In the genomic region with DNA sequence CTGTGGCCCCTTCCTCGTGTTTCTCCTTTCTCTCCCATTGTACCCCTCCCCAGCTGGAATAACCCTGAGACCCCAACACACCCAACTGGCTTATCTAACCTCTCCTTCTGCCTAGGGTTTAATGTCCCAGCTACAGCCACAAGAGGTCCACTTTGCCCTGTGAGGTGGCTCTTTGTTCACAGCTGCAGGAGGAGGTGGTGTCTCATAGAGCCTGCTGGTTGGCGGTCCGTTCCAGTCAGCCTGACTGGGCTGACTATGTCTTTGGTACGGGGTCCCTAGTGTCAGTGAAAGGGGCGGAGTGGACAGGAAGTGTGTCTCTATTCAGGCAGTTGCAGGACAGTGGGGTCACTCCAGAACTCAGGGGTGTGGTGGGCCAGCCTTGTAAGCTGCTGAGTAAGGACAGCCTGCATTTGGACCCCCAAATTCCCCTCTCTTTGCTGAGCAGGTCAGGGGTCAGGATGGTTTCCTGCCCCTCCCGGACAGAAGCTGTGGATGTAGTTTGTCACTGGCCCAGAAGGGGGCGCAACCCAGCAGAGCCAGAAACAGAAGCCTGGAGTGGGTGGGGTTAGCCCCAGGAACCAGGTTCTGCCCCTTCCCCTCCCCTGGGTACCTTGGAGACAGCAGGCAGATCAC, we compare ENCODE assay signal across 8 mouse cellular contexts.
DNase-seq lines count a peak whose midpoint lies in the region; ATAC-seq lines count a peak whose summit lies in the region.

No protein-coding gene starts in this region.

- H3K4me1 ChIP-seq in hindbrain, embryonic 13.5 days (replicated peaks): peaks cover 61% of the 10 kb centered on the region
- H3K4me1 ChIP-seq in hindbrain, embryonic 14.5 days (replicated peaks; ENCODE audit: control insufficient read depth, insufficient read depth, low read length): no peaks in the 10 kb centered on the region; the same call in 1 of the 2 replicates
- peaks cover 28% of the 10 kb centered on the region for H3K4me1 ChIP-seq in heart, embryonic 16.5 days (ENCODE audit: control insufficient read depth, insufficient read depth, low read length)
- H3K4me1 ChIP-seq in limb, embryonic 15.5 days: peaks cover 61% of the 10 kb centered on the region

- no peak for ATAC-seq in hindbrain, embryonic 13.5 days (ENCODE audit: low FRiP score)
- no peak for ATAC-seq in hindbrain, embryonic 14.5 days (ENCODE audit: low FRiP score)
- peak; percentile 8 for ATAC-seq in activated CD4-positive, CD25-positive, alpha-beta regulatory T cell, adult 4 months
- ATAC-seq in heart, embryonic 16.5 days (replicated peaks; ENCODE audit: extremely low read depth, insufficient read depth, low FRiP score): 0 out of 2 replicates have a peak, but pooled peaks have one; percentile 2
- ATAC-seq in limb, embryonic 15.5 days (ENCODE audit: insufficient number of reproducible peaks, low FRiP score, low TSS enrichment, low read depth): no peak

- no peaks in the 10 kb centered on the region for H3K36me3 ChIP-seq in hindbrain, embryonic 13.5 days
- H3K36me3 ChIP-seq in hindbrain, embryonic 14.5 days (replicated peaks; ENCODE audit: control insufficient read depth, insufficient read depth): no peaks in the 10 kb centered on the region
- H3K36me3 ChIP-seq in heart, embryonic 16.5 days (ENCODE audit: control insufficient read depth, insufficient read depth): no peaks in the 10 kb centered on the region
- H3K36me3 ChIP-seq in limb, embryonic 15.5 days: no peaks in the 10 kb centered on the region

- no peak overlapping the region for H3K4me2 ChIP-seq in hindbrain, embryonic 13.5 days
- no peak overlapping the region for H3K4me2 ChIP-seq in hindbrain, embryonic 14.5 days (replicated peaks)
- H3K4me2 ChIP-seq in heart, embryonic 16.5 days (ENCODE audit: low read depth, low read length): no peak overlapping the region
- H3K4me2 ChIP-seq in limb, embryonic 15.5 days: no peak overlapping the region

- H3K27ac ChIP-seq in hindbrain, embryonic 13.5 days: peak overlapping the region; percentile 18; the same call in 1 of the 2 replicates
- no peak overlapping the region for H3K27ac ChIP-seq in hindbrain, embryonic 14.5 days
- H3K27ac ChIP-seq in heart, embryonic 16.5 days (ENCODE audit: low read length): peak overlapping the region; percentile 75
- peak overlapping the region; percentile 22; the same call in 1 of the 2 replicates for H3K27ac ChIP-seq in limb, embryonic 15.5 days

- WGBS in hindbrain, embryonic 13.5 days: 40% methylated on average over 7 of the region's 7 CpGs
- WGBS in hindbrain, embryonic 14.5 days: 41% methylated on average over 7 of the region's 7 CpGs
- WGBS in heart, embryonic 16.5 days: 34% methylated on average over 7 of the region's 7 CpGs
- WGBS in limb, embryonic 15.5 days: 52% methylated on average over 7 of the region's 7 CpGs

- 0 out of 2 replicates have a peak, but pooled peaks cover 5% of the 10 kb centered on the region for H3K27me3 ChIP-seq in hindbrain, embryonic 13.5 days
- H3K27me3 ChIP-seq in hindbrain, embryonic 14.5 days (ENCODE audit: control insufficient read depth, insufficient read depth, low read length): no peaks in the 10 kb centered on the region
- H3K27me3 ChIP-seq in heart, embryonic 16.5 days (ENCODE audit: control insufficient read depth, insufficient read depth, low read length): no peaks in the 10 kb centered on the region
- no peaks in the 10 kb centered on the region for H3K27me3 ChIP-seq in limb, embryonic 15.5 days

- no peak for DNase-seq in hindbrain, embryonic 14.5 days (ENCODE audit: low spot score)
- DNase-seq in neural tube, embryonic 10.5 days (ENCODE audit: extremely low spot score, low spot score): peak; percentile 44
- DNase-seq in frontal cortex, postnatal 25 days (ENCODE audit: low spot score in 2 of 2): no peak
- DNase-seq in adipocyte (ENCODE audit: low spot score): no peak

- H3K9ac ChIP-seq in hindbrain, embryonic 13.5 days: no peak overlapping the region
- no peak overlapping the region for H3K9ac ChIP-seq in hindbrain, embryonic 14.5 days
- H3K9ac ChIP-seq in heart, embryonic 16.5 days (ENCODE audit: low read length): peak overlapping the region; percentile 0; the same call in 1 of the 2 replicates
- no peak overlapping the region for H3K9ac ChIP-seq in limb, embryonic 15.5 days

- H3K9me3 ChIP-seq in hindbrain, embryonic 13.5 days: no peaks in the 10 kb centered on the region
- H3K9me3 ChIP-seq in hindbrain, embryonic 14.5 days (ENCODE audit: control insufficient read depth, low read length): no peaks in the 10 kb centered on the region
- H3K9me3 ChIP-seq in heart, embryonic 16.5 days (replicated peaks; ENCODE audit: control insufficient read depth, low read length): no peaks in the 10 kb centered on the region
- no peaks in the 10 kb centered on the region for H3K9me3 ChIP-seq in limb, embryonic 15.5 days

- H3K4me3 ChIP-seq in hindbrain, embryonic 13.5 days: no peak overlapping the region
- H3K4me3 ChIP-seq in hindbrain, embryonic 14.5 days (replicated peaks; ENCODE audit: low read length): no peak overlapping the region
- H3K4me3 ChIP-seq in heart, embryonic 16.5 days (ENCODE audit: low read length): no peak overlapping the region
- no peak overlapping the region for H3K4me3 ChIP-seq in limb, embryonic 15.5 days

Comparison
In these comparisons a context has a peak if more than half of its experiments do, and no peak if none do; other contexts are left out.
1. ATAC-seq: peak in activated CD4-positive, CD25-positive, alpha-beta regulatory T cell, adult 4 months (single experiment) and heart, embryonic 16.5 days (single experiment); none in hindbrain, embryonic 13.5 days (single experiment), hindbrain, embryonic 14.5 days (single experiment) and limb, embryonic 15.5 days (single experiment).